Mouse (Mus musculus): ENCODE results near the gene Ifna2. TPM values are rescaled to one million over a fixed set of nuclear protein-coding genes. Genes with fewer than 3 reads are reported as not detected.

Ifna2 gene
- total RNA-seq, 4 experiments from 2014 or later, result not detected

GRCm38 (mm10) chr4:88653644-88654043 is 30.1 kb downstream of the Ifna2 start:
- DNase-seq (ENCODE audit: low spot score in 2 of 2), result no peak

GRCm38 (mm10) chr4:88644359-88644758 is 39.4 kb downstream of the Ifna2 start, which contains the start of gene Ifna13:
Gene Ifna13 (minus strand): TSS chr4:88644459.
- DNase-seq (ENCODE audit: low spot score in 2 of 2), result no peak

- no peak for DNase-seq (ENCODE audit: low spot score in 2 of 2)
Observed at GRCm38 (mm10) chr4:88642526-88642925, 41.2 kb downstream of the Ifna2 start.

- peak; percentile 75 to 90 for DNase-seq (ENCODE audit: low spot score in 2 of 2)
Observed at GRCm38 (mm10) chr4:88641077-88641831, 42.5 kb downstream of the Ifna2 start.

GRCm38 (mm10) chr4:88640704-88641076 is 43.0 kb downstream of the Ifna2 start:
- no peak for DNase-seq (ENCODE audit: low spot score in 2 of 2)

- no peak for DNase-seq (ENCODE audit: low spot score in 2 of 2)
Observed at GRCm38 (mm10) chr4:88634311-88634710, 49.4 kb downstream of the Ifna2 start, which contains the start of gene C87499. Gene C87499 (minus strand): TSS chr4:88634411.

Other genes with a start within 250 kb of the Ifna2 start
- gene Hacd4, start 245.0 kb downstream of the Ifna2 start, total RNA-seq (2022), result 1 to 10 TPM; 1.0 to 2.8 (median 2.0) TPM
- not detected for gene Ifnb1, start 161.1 kb downstream of the Ifna2 start, total RNA-seq (2022)
- gene Ifna15, start 125.7 kb downstream of the Ifna2 start, total RNA-seq (2022), result not detected
- gene Ifna14, start 112.1 kb downstream of the Ifna2 start, total RNA-seq (2022), result not detected
- gene Ifna9, start 91.5 kb downstream of the Ifna2 start, total RNA-seq (2022), result not detected
- gene Ifna12, start 80.5 kb downstream of the Ifna2 start, total RNA-seq (2022), result not detected
- not detected for gene C87499, start 49.5 kb downstream of the Ifna2 start, total RNA-seq (2022)
- gene Ifna13, start 39.5 kb downstream of the Ifna2 start, total RNA-seq (2022), result not detected
- gene Ifna16, start 7.0 kb downstream of the Ifna2 start, total RNA-seq (2022), result not detected
- gene Ifnab, start 7.4 kb upstream of the Ifna2 start, total RNA-seq (2022), result not detected
- gene Gm26566, start 37.9 kb upstream of the Ifna2 start, total RNA-seq (2022), result 1 to 10 TPM in 1 of 4 experiments, under 1 TPM in 3; 0.72 to 1.7 (median 0.82) TPM
- 100 to 1,000 TPM in 3 of 4 experiments, 10 to 100 TPM in 1; 96.8 to 117 (median 107) TPM for gene Klhl9, start 38.6 kb upstream of the Ifna2 start, total RNA-seq (2022)
- gene Gm13271, start 71.0 kb upstream of the Ifna2 start, total RNA-seq (2022), result not detected
- not detected for gene Gm13283, start 76.2 kb upstream of the Ifna2 start, total RNA-seq (2022)
- not detected for gene Gm13290, start 89.9 kb upstream of the Ifna2 start, total RNA-seq (2022)
- not detected for gene Gm13289, start 93.0 kb upstream of the Ifna2 start, total RNA-seq (2022)
- gene Gm13272, start 95.9 kb upstream of the Ifna2 start, total RNA-seq (2022), result not detected
- gene Ifnz, start 98.2 kb upstream of the Ifna2 start, total RNA-seq (2022), result not detected
- gene Gm13276, start 101.8 kb upstream of the Ifna2 start, total RNA-seq (2022), result not detected
- gene Gm13277, start 104.7 kb upstream of the Ifna2 start, total RNA-seq (2022), result not detected
- not detected for gene Gm13278, start 107.6 kb upstream of the Ifna2 start, total RNA-seq (2022)
- gene Gm13275, start 110.6 kb upstream of the Ifna2 start, total RNA-seq (2022), result not detected
- gene Gm13279, start 113.5 kb upstream of the Ifna2 start, total RNA-seq (2022), result not detected
- gene Gm13285, start 115.8 kb upstream of the Ifna2 start, total RNA-seq (2022), result not detected
- gene Gm13287, start 119.3 kb upstream of the Ifna2 start, total RNA-seq (2022), result not detected
- not detected for gene Gm13288, start 121.6 kb upstream of the Ifna2 start, total RNA-seq (2022)
- gene Ifna7, start 132.3 kb upstream of the Ifna2 start, total RNA-seq (2022), result not detected
- gene Ifna11, start 136.0 kb upstream of the Ifna2 start, total RNA-seq (2022), result not detected
- not detected for gene Ifna6, start 143.5 kb upstream of the Ifna2 start, total RNA-seq (2022)
- gene Ifna5, start 151.6 kb upstream of the Ifna2 start, total RNA-seq (2022), result not detected
- not detected for gene Ifna4, start 157.9 kb upstream of the Ifna2 start, total RNA-seq (2022)
- gene Ifna1, start 166.2 kb upstream of the Ifna2 start, total RNA-seq (2022), result not detected
- not detected for gene Ifne, start 196.3 kb upstream of the Ifna2 start, total RNA-seq (2022)

All from layer of hippocampus, adult 8-10 months (tissue).